Mouse (Mus musculus): Measurements from ENCODE around the gene Spint5.

Gene Spint5

DNA sequence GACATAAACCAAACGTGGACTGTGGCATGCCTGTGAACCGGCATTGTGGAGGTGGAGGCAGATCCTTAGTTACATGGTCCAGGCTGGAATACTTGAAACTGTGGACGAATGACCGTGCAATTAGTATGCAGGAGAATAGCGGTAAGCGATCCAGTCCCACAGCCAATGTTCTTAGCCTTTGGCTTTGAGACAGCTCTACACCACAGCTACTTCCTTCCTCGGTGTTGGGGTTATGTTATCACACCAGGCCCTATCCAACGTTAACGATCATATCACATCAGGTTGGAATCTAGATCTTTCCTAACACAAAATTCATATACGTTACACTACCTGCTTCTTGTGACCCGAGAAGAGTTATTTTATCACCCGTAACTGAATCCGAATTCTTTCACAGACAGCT lies 29.9 kb downstream of the Spint5 start:
- no peaks in the 10 kb centered on the region for H3K9me3 ChIP-seq (ENCODE audit: low read length)
- peak overlapping the region; percentile 90 for H3K4me3 ChIP-seq (replicated peaks; ENCODE audit: low read length)
- H3K36me3 ChIP-seq (ENCODE audit: insufficient read depth, low read length) = peaks cover 28% of the 10 kb centered on the region
- no peak for TF ChIP-seq NANOG (IDR thresholded peaks at IDR 0.05; ENCODE audit: borderline replicate concordance, low read length)
- peaks cover 32% of the 10 kb centered on the region for H3K27me3 ChIP-seq (ENCODE audit: insufficient read depth, low read length)
- peaks cover 29% of the 10 kb centered on the region for H3K4me1 ChIP-seq (replicated peaks; ENCODE audit: low read depth, low read length)

DNA sequence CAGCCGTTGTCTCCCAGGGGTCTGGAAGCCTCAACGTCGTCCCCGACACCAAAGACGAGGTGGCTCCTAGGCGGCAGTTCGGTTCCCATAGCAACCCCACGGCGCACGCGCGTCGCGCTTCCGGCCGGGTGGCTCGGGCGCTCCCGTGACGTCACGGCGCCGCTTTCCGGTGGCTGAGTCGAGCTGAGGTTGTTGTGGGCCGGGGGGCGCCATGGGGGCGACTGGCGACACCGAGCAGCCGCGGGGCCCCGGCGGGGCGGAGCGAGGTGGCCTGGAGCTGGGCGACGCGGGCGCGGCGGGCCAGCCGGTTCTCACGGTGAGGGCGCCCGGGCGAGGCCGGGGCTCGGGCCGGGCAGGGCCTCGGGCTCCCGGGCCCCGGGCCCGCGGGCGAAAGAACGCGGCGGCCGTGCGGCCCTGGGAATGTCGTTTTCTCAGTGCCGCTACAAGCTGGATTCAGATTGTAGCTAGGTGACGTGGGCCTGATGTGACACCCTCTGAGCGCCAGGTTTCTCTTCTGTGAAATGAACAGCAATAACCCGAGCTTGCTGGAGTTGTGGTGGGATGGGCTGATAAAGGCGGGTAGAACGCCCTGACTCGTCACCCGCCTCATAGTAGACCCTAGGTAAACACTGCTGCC lies 30.9 kb downstream of the Spint5 start, which contains the start of the genes Wfdc3 and Dnttip1:
Gene Wfdc3 (minus strand): TSS at position 89 of the 637 bp plus-strand sequence.
Gene Dnttip1 (plus strand): TSS at position 141 of the 637 bp plus-strand sequence.
- Histone ChIP-seq H3K4me3 (replicated peaks; ENCODE audit: low read length) (peak within 1 kb of the TSS; percentile 90), H3K9me3 (ENCODE audit: low read length) (no peaks in the 10 kb centered on the region), H3K27me3 (ENCODE audit: insufficient read depth, low read length) (peaks cover 32% of the 10 kb centered on the region), H3K36me3 (ENCODE audit: insufficient read depth, low read length) (peaks cover 38% of the 10 kb centered on the region), H3K4me1 (replicated peaks; ENCODE audit: low read depth, low read length) (peaks cover 33% of the 10 kb centered on the region)
- TF ChIP-seq POU5F1 (IDR thresholded peaks at IDR 0.05; ENCODE audit: borderline replicate concordance, low read length) (no peak), NANOG (IDR thresholded peaks at IDR 0.05; ENCODE audit: borderline replicate concordance, low read length) (no peak), CTCF (conservative IDR thresholded peaks at IDR 0.05; ENCODE audit: low read length) (no peak)

DNA sequence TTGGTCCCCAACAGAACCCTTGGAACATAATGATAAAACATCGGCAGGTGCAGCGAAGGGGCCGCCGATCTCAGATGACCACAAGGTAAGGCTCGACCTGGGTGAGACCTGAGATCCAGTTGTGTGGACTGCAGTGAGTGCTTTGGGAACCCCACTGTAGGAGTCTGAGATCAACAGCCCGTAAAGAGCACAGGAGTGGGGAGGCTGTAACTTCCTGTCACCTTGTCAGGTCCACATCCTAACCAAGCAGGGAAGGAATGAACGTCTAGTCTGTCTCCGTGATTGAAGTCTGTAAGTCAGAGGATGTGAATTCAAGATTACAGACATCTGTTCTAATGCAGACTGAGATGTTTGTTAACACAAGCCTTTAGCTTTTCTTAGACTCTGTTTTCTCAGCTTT lies 31.6 kb downstream of the Spint5 start:
- TF ChIP-seq NANOG (IDR thresholded peaks at IDR 0.05; ENCODE audit: borderline replicate concordance, low read length) = no peak
- no peak for TF ChIP-seq POU5F1 (IDR thresholded peaks at IDR 0.05; ENCODE audit: borderline replicate concordance, low read length)
- no peak for TF ChIP-seq CTCF (conservative IDR thresholded peaks at IDR 0.05; ENCODE audit: low read length)
- peaks cover 33% of the 10 kb centered on the region for H3K4me1 ChIP-seq (replicated peaks; ENCODE audit: low read depth, low read length)
- H3K36me3 ChIP-seq (ENCODE audit: insufficient read depth, low read length) = peaks cover 45% of the 10 kb centered on the region
- no peaks in the 10 kb centered on the region for H3K9me3 ChIP-seq (ENCODE audit: low read length)
- H3K27me3 ChIP-seq (ENCODE audit: insufficient read depth, low read length) = peaks cover 28% of the 10 kb centered on the region
- H3K4me3 ChIP-seq (replicated peaks; ENCODE audit: low read length) = peak overlapping the region; percentile 90

DNA sequence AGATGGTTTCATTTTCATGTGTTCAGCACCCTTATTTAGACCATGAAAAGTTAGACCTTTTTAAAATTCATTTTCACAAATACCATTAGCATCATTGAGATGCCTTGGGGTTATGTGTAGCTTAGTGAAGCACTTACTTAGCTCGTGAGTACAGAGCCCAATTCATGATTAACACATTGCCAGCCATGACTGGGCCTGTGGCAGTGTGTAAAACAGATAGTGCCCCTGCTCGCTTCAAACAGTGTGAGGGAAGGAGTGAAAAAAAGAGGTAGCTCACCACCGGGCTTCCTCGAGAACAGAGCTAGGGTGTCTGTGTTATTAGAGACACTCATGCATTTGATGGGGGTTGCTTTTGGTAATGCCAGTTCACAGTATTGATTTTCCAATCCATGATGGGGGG lies 33.1 kb downstream of the Spint5 start:
- no peak overlapping the region for H3K4me3 ChIP-seq (replicated peaks; ENCODE audit: low read length)
- H3K4me1 ChIP-seq (replicated peaks; ENCODE audit: low read depth, low read length) = peaks cover 36% of the 10 kb centered on the region
- peaks cover 16% of the 10 kb centered on the region for H3K27me3 ChIP-seq (ENCODE audit: insufficient read depth, low read length)
- H3K9me3 ChIP-seq (ENCODE audit: low read length) = no peaks in the 10 kb centered on the region
- H3K36me3 ChIP-seq (ENCODE audit: insufficient read depth, low read length) = peaks cover 60% of the 10 kb centered on the region
- TF ChIP-seq CTCF (conservative IDR thresholded peaks at IDR 0.05; ENCODE audit: low read length) (no peak), NANOG (IDR thresholded peaks at IDR 0.05; ENCODE audit: borderline replicate concordance, low read length) (no peak)

DNA sequence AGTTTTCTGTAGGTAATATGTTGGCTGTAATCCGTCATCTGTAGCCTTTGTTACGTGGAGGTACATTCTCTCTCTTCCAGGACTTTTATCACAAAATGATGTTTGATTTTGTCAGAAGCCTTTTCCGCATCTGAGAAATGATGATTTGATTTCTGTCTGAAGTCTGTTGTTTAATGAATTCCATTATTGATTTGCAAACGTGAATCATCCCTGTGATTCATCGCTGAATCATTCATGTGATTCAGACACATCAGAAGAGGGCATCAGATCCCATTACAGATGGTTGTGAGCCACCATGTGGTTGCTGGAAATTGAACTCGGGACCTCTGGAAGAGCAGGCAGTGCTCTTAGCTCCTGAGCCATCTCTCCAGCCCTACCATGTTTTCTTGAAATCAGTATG lies 33.9 kb downstream of the Spint5 start:
- TF ChIP-seq CTCF (conservative IDR thresholded peaks at IDR 0.05; ENCODE audit: low read length) (no peak), POU5F1 (IDR thresholded peaks at IDR 0.05; ENCODE audit: borderline replicate concordance, low read length) (no peak), NANOG (IDR thresholded peaks at IDR 0.05; ENCODE audit: borderline replicate concordance, low read length) (no peak)
- H3K4me1 ChIP-seq (replicated peaks; ENCODE audit: low read depth, low read length) = peaks cover 36% of the 10 kb centered on the region
- H3K36me3 ChIP-seq (ENCODE audit: insufficient read depth, low read length) = peaks cover 68% of the 10 kb centered on the region
- no peaks in the 10 kb centered on the region for H3K9me3 ChIP-seq (ENCODE audit: low read length)
- H3K27me3 ChIP-seq (ENCODE audit: insufficient read depth, low read length) = peaks cover 8% of the 10 kb centered on the region
- no peak overlapping the region for H3K4me3 ChIP-seq (replicated peaks; ENCODE audit: low read length)

DNA sequence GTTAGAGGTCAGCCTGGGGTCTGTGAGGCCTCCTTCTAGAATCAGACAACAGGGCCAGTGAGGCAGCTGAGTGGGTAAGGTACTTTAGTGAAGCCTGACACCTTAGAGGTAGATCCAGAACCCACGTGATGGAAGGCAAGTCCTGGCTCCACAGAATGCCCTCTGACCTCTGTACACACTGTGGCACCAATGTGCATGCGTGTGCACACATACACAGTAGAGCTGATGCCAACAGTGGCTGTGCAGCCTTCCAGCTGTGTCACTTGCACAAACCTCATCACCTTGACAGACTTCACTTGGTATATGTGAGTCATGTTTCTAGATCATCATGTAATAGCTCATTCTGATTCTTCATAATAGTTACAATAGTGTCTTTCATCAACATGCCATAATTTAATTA lies 37.3 kb downstream of the Spint5 start:
- Histone ChIP-seq H3K27me3 (ENCODE audit: insufficient read depth, low read length) (no peaks in the 10 kb centered on the region), H3K4me1 (replicated peaks; ENCODE audit: low read depth, low read length) (peaks cover 34% of the 10 kb centered on the region), H3K36me3 (ENCODE audit: insufficient read depth, low read length) (peaks cover 100% of the 10 kb centered on the region), H3K9me3 (ENCODE audit: low read length) (no peaks in the 10 kb centered on the region), H3K4me3 (replicated peaks; ENCODE audit: low read length) (no peak overlapping the region)
- TF ChIP-seq CTCF (conservative IDR thresholded peaks at IDR 0.05; ENCODE audit: low read length) (no peak), NANOG (IDR thresholded peaks at IDR 0.05; ENCODE audit: borderline replicate concordance, low read length) (no peak), POU5F1 (IDR thresholded peaks at IDR 0.05; ENCODE audit: borderline replicate concordance, low read length) (no peak)

DNA sequence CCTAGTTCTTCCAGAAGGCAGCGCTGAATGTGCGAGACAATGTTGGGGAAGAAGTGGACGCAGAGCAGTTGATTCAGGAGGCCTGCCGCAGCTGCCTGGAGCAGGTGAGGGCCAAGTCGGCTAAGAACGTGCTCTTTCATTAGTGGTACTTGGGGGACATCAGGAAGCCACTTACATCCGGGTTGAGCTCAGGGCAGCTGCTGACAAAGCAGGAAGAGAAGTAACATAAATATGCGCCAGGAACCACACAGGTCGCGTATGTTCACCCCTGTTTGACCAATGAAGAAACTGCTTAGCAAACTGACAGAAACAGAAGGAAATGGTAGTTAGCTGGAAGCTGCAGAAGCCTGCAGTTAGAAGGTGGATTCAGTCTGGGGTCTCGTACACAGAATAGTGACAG lies 39.0 kb downstream of the Spint5 start:
- Histone ChIP-seq H3K4me3 (replicated peaks; ENCODE audit: low read length) (no peak overlapping the region), H3K27me3 (ENCODE audit: insufficient read depth, low read length) (no peaks in the 10 kb centered on the region), H3K36me3 (ENCODE audit: insufficient read depth, low read length) (peaks cover 100% of the 10 kb centered on the region), H3K4me1 (replicated peaks; ENCODE audit: low read depth, low read length) (peaks cover 31% of the 10 kb centered on the region), H3K9me3 (ENCODE audit: low read length) (no peaks in the 10 kb centered on the region)
- no peak for TF ChIP-seq NANOG (IDR thresholded peaks at IDR 0.05; ENCODE audit: borderline replicate concordance, low read length)

DNA sequence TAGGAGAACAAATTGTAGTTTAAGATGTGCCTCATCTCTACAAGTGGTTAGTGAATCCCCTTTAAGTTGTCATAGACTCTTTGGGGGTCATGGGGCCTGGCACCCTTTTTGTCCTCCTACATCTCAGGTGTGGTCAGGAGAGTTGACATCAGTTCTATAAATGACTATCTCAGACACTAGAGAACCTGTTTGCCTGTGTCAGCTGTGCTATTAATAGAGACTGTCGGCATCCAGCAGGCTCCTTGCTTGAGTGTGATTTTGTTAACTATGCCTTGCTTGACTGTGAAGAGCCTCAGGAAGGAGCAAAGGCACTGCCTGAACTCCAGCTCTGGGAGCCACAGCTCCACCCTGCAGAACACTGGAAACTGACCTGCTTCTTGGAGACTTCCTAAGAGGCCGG lies 39.7 kb downstream of the Spint5 start:
- H3K4me1 ChIP-seq (replicated peaks; ENCODE audit: low read depth, low read length) = peaks cover 31% of the 10 kb centered on the region
- no peak overlapping the region for H3K4me3 ChIP-seq (replicated peaks; ENCODE audit: low read length)
- no peaks in the 10 kb centered on the region for H3K27me3 ChIP-seq (ENCODE audit: insufficient read depth, low read length)
- no peak for TF ChIP-seq CTCF (conservative IDR thresholded peaks at IDR 0.05; ENCODE audit: low read length)
- TF ChIP-seq POU5F1 (IDR thresholded peaks at IDR 0.05; ENCODE audit: borderline replicate concordance, low read length) = no peak
- TF ChIP-seq NANOG (IDR thresholded peaks at IDR 0.05; ENCODE audit: borderline replicate concordance, low read length) = no peak
- peaks cover 100% of the 10 kb centered on the region for H3K36me3 ChIP-seq (ENCODE audit: insufficient read depth, low read length)
- H3K9me3 ChIP-seq (ENCODE audit: low read length) = no peaks in the 10 kb centered on the region

DNA sequence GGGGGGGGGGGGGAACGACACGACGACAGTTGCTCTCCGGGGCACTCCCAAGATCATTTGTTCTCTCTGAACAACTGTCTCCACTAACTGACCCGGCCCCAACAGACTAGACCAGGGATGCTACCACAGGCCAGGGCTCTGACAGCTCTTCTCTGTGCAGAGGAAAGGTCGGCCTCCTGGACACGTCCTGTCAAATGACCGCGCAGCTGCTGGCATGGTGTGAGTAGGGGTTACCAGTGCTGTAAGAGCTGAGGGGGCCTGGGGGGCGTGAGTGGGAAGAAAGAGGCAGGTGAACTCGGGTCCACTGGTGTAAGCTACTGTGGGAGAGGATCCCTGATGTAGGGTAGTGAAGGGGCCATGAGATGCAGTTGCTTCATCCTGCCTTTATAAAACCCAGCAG lies 42.7 kb downstream of the Spint5 start:
- Histone ChIP-seq H3K36me3 (ENCODE audit: insufficient read depth, low read length) (peaks cover 100% of the 10 kb centered on the region), H3K9me3 (ENCODE audit: low read length) (no peaks in the 10 kb centered on the region), H3K27me3 (ENCODE audit: insufficient read depth, low read length) (no peaks in the 10 kb centered on the region), H3K4me1 (replicated peaks; ENCODE audit: low read depth, low read length) (peaks cover 52% of the 10 kb centered on the region), H3K4me3 (replicated peaks; ENCODE audit: low read length) (no peak overlapping the region)
- TF ChIP-seq NANOG (IDR thresholded peaks at IDR 0.05; ENCODE audit: borderline replicate concordance, low read length) (no peak), CTCF (conservative IDR thresholded peaks at IDR 0.05; ENCODE audit: low read length) (no peak), POU5F1 (IDR thresholded peaks at IDR 0.05; ENCODE audit: borderline replicate concordance, low read length) (no peak)
